Mouse (Mus musculus) neural tube, embryonic 10.5 days (tissue): ENCODE measurements at regions not wholly inside any gene's neighbourhood (a gene's known extent, or its start where the extent isn't known, plus 50 kb on each side); places are given as distances from the start of the nearest gene placed in this dataset.

Source experiments
- DNase-seq: peaks from one replicate; pipeline ENCODE4 v3.0.0-alpha.2; 2017; ENCODE audit warnings: low spot score; ENCODE audit errors: extremely low spot score

- DNase-seq: peak; percentile 82
Observed at GRCm38 (mm10) chr2:133020173-133020837, 74.6 kb upstream of the Fermt1 start.

GRCm38 (mm10) chr2:133021244-133021643 is 75.5 kb upstream of the Fermt1 start:
- no peak for DNase-seq

- DNase-seq: no peak
Observed at GRCm38 (mm10) chr2:133027038-133027437, 81.3 kb upstream of the Fermt1 start.

GRCm38 (mm10) chr2:133035421-133035820 is 89.7 kb upstream of the Fermt1 start:
- no peak for DNase-seq

GRCm38 (mm10) chr2:133040708-133041107 is 95.0 kb upstream of the Fermt1 start:
- DNase-seq: no peak

- DNase-seq: no peak
Observed at GRCm38 (mm10) chr2:133077698-133078356, 132.1 kb upstream of the Fermt1 start.

GRCm38 (mm10) chr2:133090976-133091375 is 145.3 kb upstream of the Fermt1 start:
- no peak for DNase-seq

GRCm38 (mm10) chr2:133113642-133114041 is 167.9 kb upstream of the Fermt1 start:
- DNase-seq: peak; percentile 63

GRCm38 (mm10) chr2:133118651-133119050 is 172.9 kb upstream of the Fermt1 start:
- DNase-seq: no peak

GRCm38 (mm10) chr2:133125212-133125801 is 179.6 kb upstream of the Fermt1 start:
- no peak for DNase-seq

- no peak for DNase-seq
Observed at GRCm38 (mm10) chr2:133134878-133135277, 189.2 kb upstream of the Fermt1 start.

GRCm38 (mm10) chr2:133138877-133139276 is 193.2 kb upstream of the Fermt1 start:
- no peak for DNase-seq

GRCm38 (mm10) chr2:133141341-133142035 is 195.8 kb upstream of the Fermt1 start:
- DNase-seq: no peak

GRCm38 (mm10) chr2:133152461-133152860 is 206.8 kb upstream of the Fermt1 start:
- DNase-seq: no peak

GRCm38 (mm10) chr2:133156537-133156936 is 210.8 kb upstream of the Fermt1 start:
- DNase-seq: no peak

- DNase-seq: no peak
Observed at GRCm38 (mm10) chr2:133158206-133158605, 212.5 kb upstream of the Fermt1 start.

- DNase-seq: no peak
Observed at GRCm38 (mm10) chr2:133159398-133159797, 213.7 kb upstream of the Fermt1 start.

- DNase-seq: no peak
Observed at GRCm38 (mm10) chr2:133176411-133176810, 230.7 kb upstream of the Fermt1 start.

GRCm38 (mm10) chr2:133181216-133181615 is 235.5 kb upstream of the Fermt1 start:
- no peak for DNase-seq

- DNase-seq: no peak
Observed at GRCm38 (mm10) chr2:133182920-133183319, 237.2 kb upstream of the Fermt1 start.

- no peak for DNase-seq
Observed at GRCm38 (mm10) chr2:133204295-133204866, 258.7 kb upstream of the Fermt1 start.

GRCm38 (mm10) chr2:133208498-133208897 is 262.8 kb upstream of the Fermt1 start:
- DNase-seq: no peak
